Mouse (Mus musculus) embryonic stem cell, embryonic (primary cell): ENCODE data around the gene Slc35g3.

Experiments
- CTCF ChIA-PET, 4 experiments: fragments of 300-600 bp in 2 of 4; fragments of 350-600 bp in 2 of 4; sonication (Branson Sonifier 250); formaldehyde crosslinking; loops; one replicate each; lab custom pipeline; 2022; ENCODE audit warnings: inconsistent platforms in 2 of 4; lab: Charles Lee
- POLR2A ChIA-PET, 4 experiments: fragments of 300-600 bp in 2 of 4; fragments of 350-600 bp in 2 of 4; sonication (Branson Sonifier 250); formaldehyde crosslinking; loops; one replicate each; lab custom pipeline; 2022; ENCODE audit warnings: antibody characterized with exemption in 4 of 4, inconsistent platforms in 1 of 4; lab: Charles Lee

Gene Slc35g3

GRCm38 (mm10) chr11:69761868-69762267 lies at the start of gene Slc35g3:
Gene Slc35g3 (minus strand): TSS chr11:69761968.
- ChIA-PET POLR2A (interaction anchor here (0.6 to 4.3 kb wide), 22 partner anchors 8 to 649 kb away, joined by 3 to 86 read pairs (median 4); partner anchors contain the start of genes Fgf11 (in 2 of the 4), 2810408A11Rik (in 1 of the 4), Cd68 (in 1 of the 4) and Eif5a (in 1 of the 4)), CTCF (interaction anchor here in 1 of 4 experiments (0.6 kb wide), 1 partner anchor 35 kb away, joined by 7 read pairs; no protein-coding TSS in a partner anchor)

DNA sequence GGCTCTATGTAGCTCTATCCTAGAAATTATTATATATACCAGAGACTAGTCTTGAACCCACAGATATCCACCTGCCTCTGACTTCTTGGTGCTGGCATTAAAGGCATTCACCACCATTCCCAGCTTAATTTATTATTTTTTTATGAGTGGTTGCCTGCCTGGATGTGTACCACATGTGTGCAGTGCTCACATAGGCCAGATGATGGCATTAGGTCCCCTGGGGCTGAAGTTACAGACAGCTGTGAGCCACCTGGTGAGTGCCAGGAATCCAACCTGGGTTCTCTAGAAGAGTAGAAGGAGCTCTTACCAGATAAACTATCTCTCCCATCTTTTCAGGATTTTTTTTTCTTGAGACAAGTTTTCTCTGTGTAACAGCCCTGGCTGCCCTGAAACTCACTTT lies 48.5 kb upstream of the Slc35g3 start:
- ChIA-PET POLR2A (interaction anchor here in 3 of 4 experiments (0.6 to 3.2 kb wide), 24 partner anchors 9 to 485 kb away, joined by 3 to 17 read pairs (median 4); partner anchors contain the start of genes Nlgn2 (in 2 of the 3), Tmem256 (in 2 of the 3), Fgf11 (in 1 of the 3) and Slc2a4 (in 1 of the 3)), CTCF (interaction anchor here in 3 of 4 experiments (0.8 to 2.2 kb wide), 6 partner anchors 67 to 139 kb away, joined by 3 to 12 read pairs (median 4); partner anchors contain the start of gene Tmem95 (in 2 of the 3))

- ChIA-PET POLR2A (interaction anchor here in 2 of 4 experiments (0.6 to 12.8 kb wide), 5 partner anchors 9 to 69 kb away, joined by 3 to 168 read pairs (median 27); partner anchors contain the start of genes Polr2a (in 1 of the 2), Slc35g3 (in 1 of the 2) and Tmem95 (in 1 of the 2)), CTCF (no interaction called here)
Observed at GRCm38 (mm10) chr11:69807641-69808040, 45.9 kb upstream of the Slc35g3 start.

GRCm38 (mm10) chr11:69806378-69806777 lies 44.6 kb upstream of the Slc35g3 start:
- ChIA-PET POLR2A (interaction anchor here in 3 of 4 experiments (0.7 to 12.8 kb wide), 39 partner anchors 8 to 191 kb away, joined by 3 to 168 read pairs (median 6); partner anchors contain the start of genes 2810408A11Rik (in 2 of the 3), Chrnb1 (in 2 of the 3), Gm39566 (in 2 of the 3) and Neurl4 (in 2 of the 3)), CTCF (interaction anchor here (0.6 to 4.2 kb wide), 25 partner anchors 10 to 215 kb away, joined by 3 to 27 read pairs (median 4); partner anchors contain the start of genes Tmem95 (in 2 of the 4), Kctd11 (in 1 of the 4), Tmem256 (in 1 of the 4) and Tnk1 (in 1 of the 4))

GRCm38 (mm10) chr11:69804972-69805909 lies 43.5 kb upstream of the Slc35g3 start, which contains the start of gene Tmem102:
Gene Tmem102 (minus strand): TSS chr11:69805624.
- CTCF ChIA-PET, result interaction anchor here (0.5 to 4.2 kb wide), 33 partner anchors 10 to 627 kb away, joined by 3 to 27 read pairs (median 4); partner anchors contain the start of genes Tmem95 (in 2 of the 4), Gm39566 (in 1 of the 4), Kctd11 (in 1 of the 4) and Tnk1 (in 1 of the 4)
- POLR2A ChIA-PET, result interaction anchor here (0.7 to 12.8 kb wide), 63 partner anchors 8 to 228 kb away, joined by 3 to 168 read pairs (median 4); partner anchors contain the start of genes Nlgn2 (in 3 of the 4), Tmem256 (in 3 of the 4), 2810408A11Rik (in 2 of the 4) and Chrnb1 (in 2 of the 4)

DNA sequence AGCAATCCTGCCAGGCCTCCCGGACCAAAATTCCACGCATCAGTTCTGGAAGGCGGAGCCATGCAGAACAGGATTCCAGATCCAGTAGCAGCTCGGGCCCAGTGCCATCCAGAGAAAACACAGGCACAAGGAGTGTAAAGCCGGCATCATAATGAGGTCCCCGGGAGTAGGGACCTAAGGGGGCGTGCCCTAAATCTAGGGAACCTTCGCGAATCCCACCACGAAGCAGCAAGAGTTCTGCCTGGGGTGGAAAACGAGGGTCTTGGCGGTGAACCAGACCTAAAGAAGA lies 42.8 kb upstream of the Slc35g3 start:
- ChIA-PET POLR2A (interaction anchor here (0.7 to 12.8 kb wide), 37 partner anchors 9 to 228 kb away, joined by 3 to 168 read pairs (median 5); partner anchors contain the start of genes Chrnb1 (in 2 of the 4), Nlgn2 (in 2 of the 4), Polr2a (in 2 of the 4) and Tmem256 (in 2 of the 4)), CTCF (interaction anchor here in 2 of 4 experiments (1.0 to 4.2 kb wide), 8 partner anchors 19 to 144 kb away, joined by 3 to 27 read pairs (median 10); partner anchors contain the start of genes Tmem95 (in 2 of the 2) and Slc2a4 (in 1 of the 2))

GRCm38 (mm10) chr11:69803786-69804651 lies 42.3 kb upstream of the Slc35g3 start:
- CTCF ChIA-PET, result interaction anchor here in 3 of 4 experiments (0.5 to 4.2 kb wide), 18 partner anchors 10 to 223 kb away, joined by 3 to 27 read pairs (median 4); partner anchors contain the start of genes Tmem95 (in 2 of the 3), Gm39566 (in 1 of the 3), Nlgn2 (in 1 of the 3) and Polr2a (in 1 of the 3)
- POLR2A ChIA-PET, result interaction anchor here (0.7 to 12.8 kb wide), 57 partner anchors 9 to 240 kb away, joined by 3 to 168 read pairs (median 7); partner anchors contain the start of genes Chrnb1 (in 3 of the 4), Nlgn2 (in 2 of the 4), Polr2a (in 2 of the 4) and Tmem256 (in 2 of the 4)

- ChIA-PET CTCF (interaction anchor here in 3 of 4 experiments (0.5 to 4.2 kb wide), 18 partner anchors 11 to 145 kb away, joined by 3 to 27 read pairs (median 4); partner anchors contain the start of genes Gm39566 (in 1 of the 3), Nlgn2 (in 1 of the 3), Polr2a (in 1 of the 3) and Slc2a4 (in 1 of the 3)), POLR2A (interaction anchor here (0.7 to 12.8 kb wide), 60 partner anchors 8 to 418 kb away, joined by 3 to 168 read pairs (median 6); partner anchors contain the start of genes Chrnb1 (in 3 of the 4), Nlgn2 (in 3 of the 4), Tmem256 (in 3 of the 4) and Eif5a (in 2 of the 4))
Observed at GRCm38 (mm10) chr11:69803328-69803727, 41.6 kb upstream of the Slc35g3 start.

DNA sequence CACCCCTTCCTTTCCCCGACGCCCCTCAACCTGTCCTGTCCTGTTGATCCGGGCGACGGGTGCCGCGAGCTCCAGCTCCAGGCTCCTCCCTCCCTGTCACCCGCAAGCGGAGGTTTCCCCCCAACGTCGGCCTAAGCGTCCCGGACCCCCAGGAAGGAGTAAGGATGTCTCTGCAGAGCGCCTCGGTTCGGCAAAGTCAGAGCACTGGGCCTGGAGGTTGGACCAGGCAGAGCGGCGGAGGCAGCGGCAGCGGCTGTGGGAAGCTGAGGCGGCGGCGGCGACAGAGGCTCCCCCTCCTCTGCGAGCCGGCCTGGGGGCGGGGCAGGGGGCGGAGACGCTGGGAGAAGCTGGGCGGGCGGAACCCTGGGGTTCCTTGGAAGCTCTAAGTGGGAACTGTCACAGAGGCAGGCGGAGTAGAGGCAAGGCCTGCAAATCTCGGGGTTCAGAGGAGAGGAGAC lies 40.9 kb upstream of the Slc35g3 start:
- CTCF ChIA-PET, result interaction anchor here in 3 of 4 experiments (0.5 to 2.7 kb wide), 16 partner anchors 12 to 146 kb away, joined by 3 to 11 read pairs (median 4); partner anchors contain the start of genes Gm39566 (in 1 of the 3), Nlgn2 (in 1 of the 3), Slc2a4 (in 1 of the 3) and Tmem256 (in 1 of the 3)
- POLR2A ChIA-PET, result interaction anchor here (0.6 to 12.8 kb wide), 65 partner anchors 9 to 723 kb away, joined by 3 to 168 read pairs (median 5); partner anchors contain the start of genes Nlgn2 (in 3 of the 4), Tmem256 (in 3 of the 4), 2810408A11Rik (in 2 of the 4) and Eif5a (in 2 of the 4)

GRCm38 (mm10) chr11:69801379-69801977 lies 39.7 kb upstream of the Slc35g3 start, which contains the start of gene Fgf11:
Gene Fgf11 (minus strand): TSS chr11:69801857.
- POLR2A ChIA-PET, result interaction anchor here (0.5 to 12.8 kb wide), 49 partner anchors 9 to 196 kb away, joined by 3 to 168 read pairs (median 7); partner anchors contain the start of genes Nlgn2 (in 3 of the 4), Tmem256 (in 3 of the 4), Polr2a (in 2 of the 4) and Slc35g3 (in 2 of the 4)
- CTCF ChIA-PET, result interaction anchor here in 2 of 4 experiments (0.5 to 2.5 kb wide), 5 partner anchors 16 to 144 kb away, joined by 3 to 11 read pairs (median 3); no protein-coding TSS in a partner anchor

GRCm38 (mm10) chr11:69800392-69801197 lies 38.8 kb upstream of the Slc35g3 start:
- ChIA-PET POLR2A (interaction anchor here (0.6 to 12.8 kb wide), 68 partner anchors 9 to 664 kb away, joined by 3 to 168 read pairs (median 5); partner anchors contain the start of genes Nlgn2 (in 3 of the 4), Tmem256 (in 3 of the 4), 2810408A11Rik (in 2 of the 4) and Eif5a (in 2 of the 4)), CTCF (interaction anchor here in 2 of 4 experiments (0.6 to 1.7 kb wide), 5 partner anchors 58 to 401 kb away, joined by 3 to 7 read pairs (median 3); partner anchors contain the start of genes Fxr2 (in 1 of the 2) and Tnk1 (in 1 of the 2))

GRCm38 (mm10) chr11:69800138-69800391 lies 38.3 kb upstream of the Slc35g3 start:
- CTCF ChIA-PET, result interaction anchor here in 3 of 4 experiments (0.6 to 1.7 kb wide), 9 partner anchors 47 to 390 kb away, joined by 3 to 7 read pairs (median 5); partner anchors contain the start of genes Fxr2 (in 1 of the 3) and Tnk1 (in 1 of the 3)
- POLR2A ChIA-PET, result interaction anchor here (0.5 to 12.8 kb wide), 59 partner anchors 10 to 610 kb away, joined by 3 to 168 read pairs (median 6); partner anchors contain the start of genes Nlgn2 (in 3 of the 4), Tmem256 (in 3 of the 4), 2810408A11Rik (in 2 of the 4) and Eif5a (in 2 of the 4)

GRCm38 (mm10) chr11:69799394-69800137 lies 37.8 kb upstream of the Slc35g3 start:
- ChIA-PET POLR2A (interaction anchor here (0.5 to 12.8 kb wide), 60 partner anchors 9 to 693 kb away, joined by 3 to 168 read pairs (median 5); partner anchors contain the start of genes Nlgn2 (in 3 of the 4), Tmem256 (in 3 of the 4), Eif5a (in 2 of the 4) and Gm39566 (in 2 of the 4)), CTCF (interaction anchor here in 3 of 4 experiments (0.6 to 1.7 kb wide), 11 partner anchors 36 to 390 kb away, joined by 3 to 7 read pairs (median 4); partner anchors contain the start of genes Fxr2 (in 1 of the 3) and Tnk1 (in 1 of the 3))
